Mouse (Mus musculus) C2C12 (cell line): ENCODE measurements around the gene Nrp2. TPM values are rescaled to one million over a fixed set of nuclear protein-coding genes. Genes with fewer than 3 reads are reported as not detected.

Experiments
- H3K27me3 ChIP-seq: one replicate; pipeline ENCODE4 v1.6.1; 2011; ENCODE audit not compliant: control insufficient read depth, insufficient read depth, insufficient read length
- H3K36me3 ChIP-seq: one replicate; pipeline ENCODE4 v1.6.1; 2011; ENCODE audit not compliant: control insufficient read depth, insufficient read depth
- H3K4me3 ChIP-seq: one replicate; pipeline ENCODE4 v1.5.1; 2011; ENCODE audit warnings: mild to moderate bottlenecking, control low read depth; ENCODE audit not compliant: poor library complexity, insufficient read depth, severe bottlenecking
- H3K79me2 ChIP-seq: one replicate; pipeline ENCODE4 v1.6.1; 2011; ENCODE audit not compliant: control insufficient read depth, insufficient read depth
- H3K79me3 ChIP-seq: one replicate; pipeline ENCODE4 v1.6.1; 2011; ENCODE audit warnings: low read depth, control low read depth
- H3ac ChIP-seq: one replicate; pipeline ENCODE3; 2011; ENCODE audit warnings: low read depth; ENCODE audit not compliant: control insufficient read depth, insufficient read length
- CEBPB ChIP-seq: IDR thresholded peaks from one replicate; pipeline ENCODE4 v1.6.1; 2011; ENCODE audit warnings: low read depth, mild to moderate bottlenecking, control low read depth, moderate library complexity
- CTCF ChIP-seq: IDR thresholded peaks from one replicate; pipeline ENCODE4 v1.5.1; 2011; ENCODE audit not compliant: control insufficient read depth, insufficient read depth, insufficient read length
- FOSL1 ChIP-seq: IDR thresholded peaks from one replicate; pipeline ENCODE4 v1.8.0; 2011; ENCODE audit warnings: mild to moderate bottlenecking, low read length; ENCODE audit not compliant: poor library complexity, insufficient read depth, severe bottlenecking
- MAX ChIP-seq: IDR thresholded peaks from one replicate; pipeline ENCODE4 v1.6.1; 2011; ENCODE audit warnings: mild to moderate bottlenecking, control low read depth
- MYOD1 ChIP-seq: IDR thresholded peaks from one replicate; pipeline ENCODE4 v1.6.1; 2011; ENCODE audit warnings: low read depth; ENCODE audit not compliant: control insufficient read depth, insufficient read length
- MYOG ChIP-seq: IDR thresholded peaks from one replicate; pipeline ENCODE4 v1.6.1; 2011; ENCODE audit not compliant: control insufficient read depth, insufficient read length; ENCODE audit errors: extremely low read depth
- USF1 ChIP-seq: IDR thresholded peaks from one replicate; pipeline ENCODE4 v1.6.1; 2011; ENCODE audit warnings: low read depth, mild to moderate bottlenecking, control low read depth, moderate library complexity
- polyA plus RNA-seq: library from polyadenylated mRNA; unstranded; fragments of >200 nt; fragmentation: generic; extraction: Trizol; gene quantifications from one replicate; pipeline ENCODE4 v1.2.1, GENCODE M21; 2012; ENCODE audit warnings: missing spikeins

The Nrp2 gene
- polyA plus RNA-seq, 1 experiment, result 16.8 TPM

GRCm38 (mm10) chr1:62724461-62725021, 21.5 kb downstream of the Nrp2 start:
- Histone ChIP-seq H3K27me3 (no peaks in the 10 kb centered on the region), H3ac (no peak overlapping the region), H3K4me3 (no peak overlapping the region), H3K36me3 (peaks cover 63% of the 10 kb centered on the region), H3K79me2 (peaks cover 51% of the 10 kb centered on the region), H3K79me3 (peaks cover 15% of the 10 kb centered on the region)
- TF ChIP-seq MYOG (no peak), USF1 (no peak), CTCF (no peak), FOSL1 (no peak), CEBPB (no peak), MAX (no peak), MYOD1 (no peak)

GRCm38 (mm10) chr1:62725032-62725678, 22.1 kb downstream of the Nrp2 start:
- no peaks in the 10 kb centered on the region for H3K27me3 ChIP-seq
- peaks cover 63% of the 10 kb centered on the region for H3K36me3 ChIP-seq
- no peak overlapping the region for H3K4me3 ChIP-seq
- peaks cover 16% of the 10 kb centered on the region for H3K79me3 ChIP-seq
- TF ChIP-seq FOSL1 (peak; percentile 42), CEBPB (peak; percentile 66), MYOG (no peak), MAX (peak; percentile 85)
- H3K79me2 ChIP-seq, result peaks cover 50% of the 10 kb centered on the region
- H3ac ChIP-seq, result no peak overlapping the region

- H3ac ChIP-seq, result no peak overlapping the region
- TF ChIP-seq CEBPB (no peak), MAX (no peak), FOSL1 (no peak), CTCF (no peak)
- no peak overlapping the region for H3K4me3 ChIP-seq
- peaks cover 61% of the 10 kb centered on the region for H3K36me3 ChIP-seq
- peaks cover 18% of the 10 kb centered on the region for H3K79me3 ChIP-seq
- H3K27me3 ChIP-seq, result no peaks in the 10 kb centered on the region
- H3K79me2 ChIP-seq, result peaks cover 57% of the 10 kb centered on the region
Observed at GRCm38 (mm10) chr1:62727191-62727590, 24.1 kb downstream of the Nrp2 start.

- no peak overlapping the region for H3K4me3 ChIP-seq
- H3K27me3 ChIP-seq, result no peaks in the 10 kb centered on the region
- peaks cover 13% of the 10 kb centered on the region for H3K79me3 ChIP-seq
- TF ChIP-seq FOSL1 (no peak), MYOG (no peak), MAX (no peak), MYOD1 (no peak), CTCF (no peak), USF1 (no peak), CEBPB (no peak)
- H3K79me2 ChIP-seq, result peaks cover 57% of the 10 kb centered on the region
- H3K36me3 ChIP-seq, result peaks cover 52% of the 10 kb centered on the region
- no peak overlapping the region for H3ac ChIP-seq
Observed at GRCm38 (mm10) chr1:62728421-62728820, 25.3 kb downstream of the Nrp2 start.

- H3K4me3 ChIP-seq, result no peak overlapping the region
- peaks cover 52% of the 10 kb centered on the region for H3K79me2 ChIP-seq
- H3K36me3 ChIP-seq, result peaks cover 46% of the 10 kb centered on the region
- TF ChIP-seq FOSL1, result no peak
- no peak for TF ChIP-seq MYOG
- TF ChIP-seq CEBPB, result no peak
- TF ChIP-seq MYOD1, result no peak
- no peak for TF ChIP-seq MAX
- no peak for TF ChIP-seq CTCF
- no peak for TF ChIP-seq USF1
- no peaks in the 10 kb centered on the region for H3K27me3 ChIP-seq
- no peak overlapping the region for H3ac ChIP-seq
- peaks cover 12% of the 10 kb centered on the region for H3K79me3 ChIP-seq
Observed at GRCm38 (mm10) chr1:62728926-62729325, 25.8 kb downstream of the Nrp2 start.
